Mouse (Mus musculus) embryonic facial prominence, embryonic 12.5 days (tissue): ENCODE data around the gene Ano2. TPM values are rescaled to one million over a fixed set of nuclear protein-coding genes. Genes with fewer than 3 reads are reported as not detected.

ENCODE experiments used
- ATAC-seq: fragments of 200-750 bp; cut with Nextera tagmentation; 2 replicates; pipeline ENCODE4 v1.8.0; 2017; ENCODE audit not compliant: insufficient number of reproducible peaks, insufficient read depth, low FRiP score, low TSS enrichment
- H3K27ac ChIP-seq: fragments of 300-500 bp; sonication (generic); 2 replicates; pipeline ENCODE4 v1.5.1; 2016; ENCODE audit warnings: mild to moderate bottlenecking
- H3K27me3 ChIP-seq: fragments of 300-500 bp; sonication (generic); 2 replicates; pipeline ENCODE4 v1.6.1; 2016; ENCODE audit warnings: mild to moderate bottlenecking, moderate library complexity
- H3K36me3 ChIP-seq: fragments of 300-500 bp; sonication (generic); 2 replicates; pipeline ENCODE4 v1.6.1; 2016; ENCODE audit warnings: mild to moderate bottlenecking
- H3K4me1 ChIP-seq: fragments of 300-500 bp; sonication (generic); 2 replicates; pipeline ENCODE4 v1.6.1; 2016
- H3K4me2 ChIP-seq: fragments of 300-500 bp; sonication (generic); replicated peaks from 2 replicates; pipeline ENCODE4 v1.6.1; 2016; ENCODE audit warnings: mild to moderate bottlenecking, moderate library complexity
- H3K4me3 ChIP-seq: fragments of 300-500 bp; sonication (generic); 2 replicates; pipeline ENCODE4 v1.5.1; 2016; ENCODE audit warnings: mild to moderate bottlenecking
- H3K9ac ChIP-seq: fragments of 300-500 bp; sonication (generic); 2 replicates; pipeline ENCODE4 v1.6.1; 2016; ENCODE audit warnings: mild to moderate bottlenecking, moderate library complexity
- H3K9me3 ChIP-seq: fragments of 300-500 bp; sonication (generic); 2 replicates; pipeline ENCODE4 v1.6.1; 2016; ENCODE audit warnings: mild to moderate bottlenecking, moderate library complexity
- WGBS: fragments of 180-500 bp; shearing (Covaris S2); methylation state at CpG from one replicate; pipeline ENCODE4 v1.1.7; 2016; 5-methylcytosine and 5-hydroxymethylcytosine counted together
- polyA plus RNA-seq: library from polyadenylated mRNA; unstranded; fragments of >200 nt; fragmentation: Nextera tagmentation; extraction: Ambion mirVana; gene quantifications from 2 replicates; pipeline ENCODE4 v1.2.1, GENCODE M21; 2016

Gene Ano2
- polyA plus RNA-seq, 1 experiment from 2014 or later: 0.35 TPM

- Histone ChIP-seq H3K4me3 (no peak overlapping the region), H3K9ac (no peak overlapping the region), H3K27ac (no peak overlapping the region), H3K4me1 (no peaks in the 10 kb centered on the region), H3K4me2 (no peak overlapping the region), H3K9me3 (no peaks in the 10 kb centered on the region), H3K27me3 (no peaks in the 10 kb centered on the region), H3K36me3 (no peaks in the 10 kb centered on the region)
- no peak for ATAC-seq
- 84% methylated on average over 4 of the region's 4 CpGs for WGBS
These were observed 161.0 kb downstream of the Ano2 start for GRCm38 (mm10) chr6:125851196-125851595.

GRCm38 (mm10) chr6:125858294-125858693 lies 168.1 kb downstream of the Ano2 start:
- no peaks in the 10 kb centered on the region for H3K9me3 ChIP-seq
- no peaks in the 10 kb centered on the region for H3K4me1 ChIP-seq
- no peak for ATAC-seq
- H3K27me3 ChIP-seq: no peaks in the 10 kb centered on the region
- 44% methylated on average over 1 of the region's 1 CpGs for WGBS
- no peak overlapping the region for H3K4me2 ChIP-seq
- H3K36me3 ChIP-seq: no peaks in the 10 kb centered on the region
- no peak overlapping the region for H3K27ac ChIP-seq
- H3K4me3 ChIP-seq: no peak overlapping the region
- no peak overlapping the region for H3K9ac ChIP-seq

- 33% methylated on average over 2 of the region's 2 CpGs for WGBS
- no peak overlapping the region for H3K27ac ChIP-seq
- H3K36me3 ChIP-seq: no peaks in the 10 kb centered on the region
- ATAC-seq: no peak
- H3K4me2 ChIP-seq: no peak overlapping the region
- no peak overlapping the region for H3K4me3 ChIP-seq
- H3K4me1 ChIP-seq: no peaks in the 10 kb centered on the region
- H3K9me3 ChIP-seq: no peaks in the 10 kb centered on the region
- H3K9ac ChIP-seq: no peak overlapping the region
- H3K27me3 ChIP-seq: no peaks in the 10 kb centered on the region
These were observed 178.3 kb downstream of the Ano2 start for GRCm38 (mm10) chr6:125868516-125868915.

- no peaks in the 10 kb centered on the region for H3K36me3 ChIP-seq
- no peaks in the 10 kb centered on the region for H3K4me1 ChIP-seq
- no peak for ATAC-seq
- H3K4me3 ChIP-seq: no peak overlapping the region
- H3K9ac ChIP-seq: no peak overlapping the region
- H3K4me2 ChIP-seq: no peak overlapping the region
- H3K27me3 ChIP-seq: no peaks in the 10 kb centered on the region
- WGBS: 85% methylated on average over 4 of the region's 4 CpGs
- no peak overlapping the region for H3K27ac ChIP-seq
- H3K9me3 ChIP-seq: no peaks in the 10 kb centered on the region
These were observed 181.3 kb downstream of the Ano2 start for GRCm38 (mm10) chr6:125871482-125871881.

- H3K4me2 ChIP-seq: no peak overlapping the region
- WGBS: 85% methylated on average over 6 of the region's 6 CpGs
These were observed 184.5 kb downstream of the Ano2 start for GRCm38 (mm10) chr6:125874742-125875141.

GRCm38 (mm10) chr6:125876884-125877283 lies 186.7 kb downstream of the Ano2 start:
- 84% methylated on average over 1 of the region's 1 CpGs for WGBS
- ATAC-seq: no peak

More at GRCm38 (mm10) chr6:125874742-125875141, 184.5 kb downstream of the Ano2 start:
- H3K4me1 ChIP-seq: no peaks in the 10 kb centered on the region
- no peak for ATAC-seq
- no peak overlapping the region for H3K4me3 ChIP-seq
- H3K36me3 ChIP-seq: no peaks in the 10 kb centered on the region
- H3K9me3 ChIP-seq: no peaks in the 10 kb centered on the region
- H3K27me3 ChIP-seq: no peaks in the 10 kb centered on the region
- no peak overlapping the region for H3K9ac ChIP-seq
- no peak overlapping the region for H3K27ac ChIP-seq

GRCm38 (mm10) chr6:125878671-125879070 lies 188.5 kb downstream of the Ano2 start:
- ATAC-seq: no peak
- H3K4me3 ChIP-seq: no peak overlapping the region
- no peak overlapping the region for H3K4me2 ChIP-seq
- no peaks in the 10 kb centered on the region for H3K4me1 ChIP-seq
- H3K27ac ChIP-seq: no peak overlapping the region
- no peak overlapping the region for H3K9ac ChIP-seq
- no peaks in the 10 kb centered on the region for H3K36me3 ChIP-seq
- no peaks in the 10 kb centered on the region for H3K27me3 ChIP-seq
- H3K9me3 ChIP-seq: no peaks in the 10 kb centered on the region
- WGBS: 67% methylated on average over 2 of the region's 2 CpGs

More at GRCm38 (mm10) chr6:125876884-125877283, 186.7 kb downstream of the Ano2 start:
- no peak overlapping the region for H3K9ac ChIP-seq
- no peak overlapping the region for H3K4me2 ChIP-seq
- no peaks in the 10 kb centered on the region for H3K9me3 ChIP-seq
- H3K27ac ChIP-seq: no peak overlapping the region
- H3K4me1 ChIP-seq: no peaks in the 10 kb centered on the region
- H3K27me3 ChIP-seq: no peaks in the 10 kb centered on the region
- H3K4me3 ChIP-seq: no peak overlapping the region
- no peaks in the 10 kb centered on the region for H3K36me3 ChIP-seq

- WGBS: 86% methylated on average over 7 of the region's 7 CpGs
- no peaks in the 10 kb centered on the region for H3K36me3 ChIP-seq
- no peak overlapping the region for H3K4me2 ChIP-seq
- H3K27me3 ChIP-seq: no peaks in the 10 kb centered on the region
- H3K9me3 ChIP-seq: no peaks in the 10 kb centered on the region
- H3K9ac ChIP-seq: no peak overlapping the region
- no peaks in the 10 kb centered on the region for H3K4me1 ChIP-seq
- H3K4me3 ChIP-seq: no peak overlapping the region
- ATAC-seq: no peak
- H3K27ac ChIP-seq: no peak overlapping the region
These were observed 189.1 kb downstream of the Ano2 start for GRCm38 (mm10) chr6:125879306-125879705.

GRCm38 (mm10) chr6:125888596-125888995 lies 198.4 kb downstream of the Ano2 start:
- H3K4me2 ChIP-seq: no peak overlapping the region
- WGBS: 92% methylated on average over 1 of the region's 1 CpGs
- H3K36me3 ChIP-seq: no peaks in the 10 kb centered on the region
- H3K4me1 ChIP-seq: no peaks in the 10 kb centered on the region
- no peaks in the 10 kb centered on the region for H3K27me3 ChIP-seq
- no peaks in the 10 kb centered on the region for H3K9me3 ChIP-seq
- no peak overlapping the region for H3K4me3 ChIP-seq
- H3K9ac ChIP-seq: no peak overlapping the region
- H3K27ac ChIP-seq: no peak overlapping the region
- ATAC-seq: no peak

GRCm38 (mm10) chr6:125894340-125894739 lies 204.1 kb downstream of the Ano2 start:
- 82% methylated on average over 3 of the region's 3 CpGs for WGBS
- Histone ChIP-seq H3K9me3 (no peaks in the 10 kb centered on the region), H3K4me1 (no peaks in the 10 kb centered on the region), H3K9ac (no peak overlapping the region), H3K4me3 (no peak overlapping the region), H3K27me3 (no peaks in the 10 kb centered on the region), H3K36me3 (no peaks in the 10 kb centered on the region), H3K4me2 (no peak overlapping the region), H3K27ac (no peak overlapping the region)
- no peak for ATAC-seq

- Histone ChIP-seq H3K9ac (no peak overlapping the region), H3K4me2 (no peak overlapping the region), H3K4me3 (no peak overlapping the region), H3K27ac (no peak overlapping the region), H3K36me3 (no peaks in the 10 kb centered on the region), H3K9me3 (no peaks in the 10 kb centered on the region), H3K27me3 (no peaks in the 10 kb centered on the region), H3K4me1 (no peaks in the 10 kb centered on the region)
- WGBS: 75% methylated on average over 9 of the region's 9 CpGs
- no peak for ATAC-seq
These were observed 224.2 kb downstream of the Ano2 start for GRCm38 (mm10) chr6:125914446-125914845.

- Histone ChIP-seq H3K4me3 (no peak overlapping the region), H3K27me3 (no peaks in the 10 kb centered on the region), H3K4me2 (no peak overlapping the region), H3K36me3 (no peaks in the 10 kb centered on the region), H3K9me3 (no peaks in the 10 kb centered on the region), H3K4me1 (no peaks in the 10 kb centered on the region), H3K9ac (no peak overlapping the region), H3K27ac (no peak overlapping the region)
- ATAC-seq: no peak
- 78% methylated on average over 3 of the region's 3 CpGs for WGBS
These were observed 232.5 kb downstream of the Ano2 start for GRCm38 (mm10) chr6:125922746-125923145.

GRCm38 (mm10) chr6:125924979-125925378 lies 234.8 kb downstream of the Ano2 start:
- H3K27me3 ChIP-seq: no peaks in the 10 kb centered on the region
- ATAC-seq: no peak
- H3K4me3 ChIP-seq: no peak overlapping the region
- no peak overlapping the region for H3K4me2 ChIP-seq
- H3K9ac ChIP-seq: no peak overlapping the region
- no peak overlapping the region for H3K27ac ChIP-seq
- no peaks in the 10 kb centered on the region for H3K4me1 ChIP-seq
- H3K9me3 ChIP-seq: no peaks in the 10 kb centered on the region
- H3K36me3 ChIP-seq: no peaks in the 10 kb centered on the region
- WGBS: 61% methylated on average over 2 of the region's 2 CpGs
